Mouse (Mus musculus) cerebellum, postnatal 14 days (tissue): ENCODE data around the gene Mast4.

Experiments
- DNase-seq, 2 experiments: peaks; one replicate each; pipeline ENCODE4 v3.0.0; 2021; ENCODE audit warnings: mixed read lengths in 2 of 2

The Mast4 gene

GRCm38 (mm10) chr13:103238034-103238705 is 96.1 kb downstream of the Mast4 start:
- DNase-seq: no peak

GRCm38 (mm10) chr13:103232171-103232570 is 102.1 kb downstream of the Mast4 start:
- no peak for DNase-seq

GRCm38 (mm10) chr13:103229069-103229468 is 105.2 kb downstream of the Mast4 start:
- DNase-seq: no peak

DNA sequence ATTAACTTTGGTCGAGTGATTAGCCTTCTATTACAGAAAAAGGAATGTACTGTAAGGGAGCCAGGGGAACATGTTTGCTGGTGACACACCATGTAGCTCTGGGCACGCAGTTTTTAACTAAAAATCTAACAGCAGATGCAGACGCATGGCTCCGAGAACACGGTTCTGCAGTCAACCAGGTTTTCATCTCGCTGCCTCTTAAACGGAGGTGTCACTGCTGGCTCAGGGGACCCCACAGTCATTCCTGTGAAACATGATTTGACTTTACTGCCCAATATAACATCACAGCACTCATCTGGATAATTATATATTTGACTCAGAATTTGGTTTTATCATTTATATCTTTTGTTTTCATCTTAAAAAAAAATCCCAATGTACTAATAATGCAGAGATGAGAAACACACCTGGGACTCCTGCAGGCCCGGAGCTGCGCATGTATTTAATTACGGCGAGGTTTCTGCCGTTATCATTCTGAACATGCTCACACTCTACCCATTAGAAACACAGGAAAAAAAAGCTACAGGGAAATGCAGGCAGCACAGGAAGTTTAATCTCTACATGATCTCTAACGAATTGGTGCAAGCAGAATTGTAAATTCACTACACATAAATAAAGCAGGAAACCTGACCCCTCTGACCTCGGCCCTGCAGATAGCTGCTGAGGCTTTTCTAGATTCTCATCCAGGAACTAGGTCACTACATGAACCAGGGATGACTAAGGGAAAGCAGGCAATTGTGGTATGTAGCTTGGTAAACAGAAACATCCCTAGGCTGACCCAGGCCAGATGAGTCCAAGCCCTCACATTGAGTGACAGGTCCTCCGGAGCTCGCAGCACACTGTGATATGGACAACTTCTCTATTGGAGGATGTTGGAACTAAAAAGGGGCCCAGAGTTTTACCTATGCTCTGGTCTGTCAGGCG is 108.1 kb downstream of the Mast4 start:
- DNase-seq: no peak

GRCm38 (mm10) chr13:103225217-103225894 is 108.9 kb downstream of the Mast4 start:
- DNase-seq: no peak

GRCm38 (mm10) chr13:103220479-103221064 is 113.7 kb downstream of the Mast4 start:
- no peak for DNase-seq

DNA sequence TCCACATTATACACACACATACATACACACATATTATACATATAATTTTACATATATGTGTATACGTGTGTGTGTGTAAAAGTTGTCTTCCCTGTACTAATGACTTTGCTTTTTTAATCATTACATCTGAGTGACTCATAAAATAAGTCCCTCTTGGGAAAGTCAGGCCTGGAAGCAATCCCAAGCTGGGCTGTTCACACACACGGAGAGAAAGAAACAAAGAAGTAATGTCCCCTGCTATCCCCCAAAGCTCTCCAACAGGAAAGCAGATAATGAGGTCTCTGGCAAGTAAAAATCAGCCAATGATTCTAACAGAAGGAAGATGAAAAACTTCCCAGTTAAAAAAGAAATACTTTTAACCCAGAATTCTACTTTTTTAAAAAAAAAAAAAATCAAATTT is 114.3 kb downstream of the Mast4 start:
- DNase-seq: no peak

- DNase-seq: no peak
Measured at GRCm38 (mm10) chr13:103217486-103217885, 116.8 kb downstream of the Mast4 start.

DNA sequence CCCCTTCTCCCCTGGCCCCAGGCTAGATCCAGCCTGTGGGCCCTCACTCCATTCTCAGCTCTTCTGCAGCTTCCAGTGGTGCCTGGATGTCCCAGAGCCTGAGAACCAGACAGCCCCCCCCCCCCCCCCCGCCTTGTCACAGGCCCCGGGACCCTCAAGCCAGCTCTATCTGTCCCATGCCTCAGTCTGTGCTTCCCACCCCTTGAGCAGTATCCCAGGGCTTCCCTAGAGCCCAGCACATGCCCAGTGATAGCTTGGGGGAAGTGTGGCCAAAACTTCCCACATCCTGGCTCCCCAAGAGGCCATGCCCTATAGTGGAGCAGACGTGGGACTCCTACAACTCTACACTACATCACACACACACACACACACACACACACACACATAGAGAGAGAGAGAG is 119.8 kb downstream of the Mast4 start:
- no peak for DNase-seq

GRCm38 (mm10) chr13:103211953-103212352 is 122.3 kb downstream of the Mast4 start:
- DNase-seq: no peak

DNA sequence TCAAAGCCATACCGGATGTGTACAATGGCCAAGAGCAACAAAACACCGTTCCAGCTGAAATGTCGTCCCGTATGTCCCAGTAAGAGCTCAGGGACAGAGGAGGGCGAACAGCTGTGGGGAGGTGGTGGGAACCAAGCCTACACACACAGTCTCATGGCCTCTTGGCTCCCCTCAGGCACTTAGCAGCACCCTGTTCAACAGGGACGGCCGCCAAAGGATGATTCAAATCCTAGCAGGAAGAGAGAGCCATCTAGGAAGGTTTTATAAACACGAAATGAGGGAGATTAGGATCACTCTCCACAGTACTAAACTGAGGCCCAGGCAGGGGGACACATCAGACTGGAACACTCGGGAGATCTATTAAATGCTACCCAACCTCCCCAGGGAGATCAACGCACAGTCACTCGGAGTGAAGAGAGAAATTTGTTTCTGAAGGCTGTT is 122.8 kb downstream of the Mast4 start:
- peak in 1 of 2 experiments; percentile 7 for DNase-seq

- no peak for DNase-seq
Measured at GRCm38 (mm10) chr13:103210746-103211145, 123.6 kb downstream of the Mast4 start.

GRCm38 (mm10) chr13:103207199-103207598 is 127.1 kb downstream of the Mast4 start:
- no peak for DNase-seq

GRCm38 (mm10) chr13:103206644-103207043 is 127.7 kb downstream of the Mast4 start:
- no peak for DNase-seq

- DNase-seq: no peak
Measured at GRCm38 (mm10) chr13:103205191-103205590, 129.1 kb downstream of the Mast4 start.

GRCm38 (mm10) chr13:103203376-103203895 is 130.9 kb downstream of the Mast4 start:
- no peak for DNase-seq

GRCm38 (mm10) chr13:103201016-103201760 is 133.1 kb downstream of the Mast4 start:
- peak; percentile 15 to 37 for DNase-seq

- DNase-seq: no peak
Measured at GRCm38 (mm10) chr13:103199823-103200660, 134.3 kb downstream of the Mast4 start.

DNA sequence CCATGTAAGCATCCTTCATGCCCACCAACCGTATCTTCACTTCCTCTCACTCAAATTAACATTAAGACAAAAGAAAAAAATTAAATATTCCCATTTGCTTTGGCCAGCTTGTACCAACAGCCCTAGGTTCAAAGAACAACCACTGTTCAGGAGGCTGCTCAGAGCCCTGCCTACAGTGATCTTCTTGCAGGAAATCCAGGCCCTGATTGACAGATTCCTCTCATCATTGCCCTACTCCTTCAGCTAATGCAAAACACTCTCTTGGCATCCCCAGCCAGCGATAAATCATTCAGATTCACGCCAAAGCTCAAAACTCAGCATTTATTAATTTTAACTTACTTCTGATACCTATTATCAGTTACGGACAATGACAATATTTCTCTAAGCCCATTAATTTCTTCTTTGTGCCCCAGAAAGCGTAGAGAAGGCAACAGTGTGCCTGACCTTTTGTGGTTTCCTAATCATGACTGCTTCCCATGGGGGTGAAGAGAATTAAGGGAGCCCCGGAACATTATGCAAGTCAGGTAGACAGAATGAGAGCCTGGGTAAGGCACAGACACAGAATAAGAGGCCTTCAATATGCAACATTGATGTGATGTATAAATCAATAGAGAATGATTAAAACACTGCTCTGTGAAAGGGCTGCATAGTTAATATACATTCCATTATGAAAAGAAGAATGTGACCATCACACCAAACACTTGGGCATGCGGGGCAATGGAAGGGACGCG is 135.9 kb downstream of the Mast4 start:
- no peak for DNase-seq

DNA sequence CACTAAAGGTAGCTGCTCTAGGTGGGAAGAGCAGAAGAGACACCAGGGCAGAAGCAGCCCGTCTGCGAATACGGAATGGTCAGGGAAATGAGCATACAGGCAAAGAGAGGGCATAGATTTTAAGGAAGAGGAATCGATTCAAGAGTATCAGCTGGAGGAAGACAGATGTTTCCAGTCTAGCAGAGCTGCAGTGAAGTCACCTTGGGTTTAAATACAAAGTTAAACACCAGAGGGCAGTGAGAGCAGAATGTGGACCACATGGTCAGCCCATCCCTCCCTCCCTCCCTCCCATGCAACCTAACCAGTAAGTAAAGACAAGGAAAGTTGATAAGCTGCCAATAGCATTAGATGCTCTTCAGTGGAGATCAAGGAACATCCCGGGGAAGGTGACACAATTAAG is 138.0 kb downstream of the Mast4 start:
- DNase-seq: no peak
